Mouse (Mus musculus) G1E (cell line): ENCODE data around the gene Nfic. TPM values are rescaled to one million over a fixed set of nuclear protein-coding genes. Genes with fewer than 3 reads are reported as not detected.
A peak's percentile ranks its signal among the peaks of the same experiment; 100 is the strongest.

ENCODE experiments used
- ATAC-seq: 2 replicates; pipeline ENCODE4 v1.8.0; 2016; ENCODE audit warnings: mild to moderate bottlenecking; ENCODE audit not compliant: insufficient number of reproducible peaks, poor library complexity, low FRiP score, severe bottlenecking; ENCODE audit errors: extremely low read depth
- DNase-seq: peaks from one replicate; pipeline ENCODE4 v3.0.0; 2012; ENCODE audit warnings: low spot score
- H3K27me3 ChIP-seq: 2 replicates; pipeline ENCODE4 v1.6.1; 2012; ENCODE audit warnings: mild to moderate bottlenecking, low read length, inconsistent platforms; ENCODE audit not compliant: insufficient read depth
- H3K36me3 ChIP-seq: replicated peaks from 2 replicates; pipeline ENCODE3; 2012; ENCODE audit warnings: mild to moderate bottlenecking, inconsistent platforms
- H3K4me1 ChIP-seq: 2 replicates; pipeline ENCODE4 v1.6.1; 2012; ENCODE audit warnings: low read depth, low read length, inconsistent platforms, mixed read lengths; ENCODE audit not compliant: insufficient read depth
- H3K4me3 ChIP-seq: 2 replicates; pipeline ENCODE4 v1.5.1; 2012; ENCODE audit warnings: low read depth, mild to moderate bottlenecking, inconsistent platforms, low read length, moderate library complexity, mixed read lengths
- H3K9me3 ChIP-seq: replicated peaks from 2 replicates; pipeline ENCODE4 v1.6.1; 2012; ENCODE audit warnings: inconsistent platforms
- CTCF ChIP-seq: IDR thresholded peaks from 2 replicates; pipeline ENCODE4 v1.5.1; 2012; ENCODE audit warnings: low read depth, low read length, inconsistent platforms, mixed read lengths
- GATA1 ChIP-seq: IDR thresholded peaks from 2 replicates; pipeline ENCODE4 v1.6.1; 2012; ENCODE audit warnings: borderline replicate concordance, low read length, inconsistent platforms, mixed read lengths
- GATA2 ChIP-seq: IDR thresholded peaks from 2 replicates; pipeline ENCODE4 v1.6.1; 2012; ENCODE audit warnings: low read depth, low read length, inconsistent platforms, borderline replicate concordance
- POLR2AphosphoS5 ChIP-seq: IDR thresholded peaks from 2 replicates; pipeline ENCODE4 v1.6.1; 2012; ENCODE audit warnings: low read depth, low read length, inconsistent platforms; ENCODE audit not compliant: insufficient replicate concordance
- TAL1 ChIP-seq: conservative IDR thresholded peaks from 2 replicates; pipeline ENCODE4 v1.6.1; 2012; ENCODE audit warnings: low read depth, low read length, inconsistent platforms, mixed read lengths
- polyA plus RNA-seq: library from polyadenylated mRNA; stranded (reverse); fragments of >175 nt; gene quantifications from 2 replicates; pipeline ENCODE4 v1.2.3, GENCODE M21; 2012
- total RNA-seq, 2 experiments: library from RNA; stranded (forward) in 1 of 2; stranded (reverse) in 1 of 2; fragments of 200-1000 nt in 1 of 2; fragments of >200 nt in 1 of 2; fragmentation: Nextera tagmentation in 1 of 2; gene quantifications; 2 replicates each; pipeline ENCODE4 v1.2.3; 2014 to 2017

Gene Nfic
- total and polyA plus RNA-seq, 3 experiments = 0.66 to 16.1 (median 9.5) TPM

DNA sequence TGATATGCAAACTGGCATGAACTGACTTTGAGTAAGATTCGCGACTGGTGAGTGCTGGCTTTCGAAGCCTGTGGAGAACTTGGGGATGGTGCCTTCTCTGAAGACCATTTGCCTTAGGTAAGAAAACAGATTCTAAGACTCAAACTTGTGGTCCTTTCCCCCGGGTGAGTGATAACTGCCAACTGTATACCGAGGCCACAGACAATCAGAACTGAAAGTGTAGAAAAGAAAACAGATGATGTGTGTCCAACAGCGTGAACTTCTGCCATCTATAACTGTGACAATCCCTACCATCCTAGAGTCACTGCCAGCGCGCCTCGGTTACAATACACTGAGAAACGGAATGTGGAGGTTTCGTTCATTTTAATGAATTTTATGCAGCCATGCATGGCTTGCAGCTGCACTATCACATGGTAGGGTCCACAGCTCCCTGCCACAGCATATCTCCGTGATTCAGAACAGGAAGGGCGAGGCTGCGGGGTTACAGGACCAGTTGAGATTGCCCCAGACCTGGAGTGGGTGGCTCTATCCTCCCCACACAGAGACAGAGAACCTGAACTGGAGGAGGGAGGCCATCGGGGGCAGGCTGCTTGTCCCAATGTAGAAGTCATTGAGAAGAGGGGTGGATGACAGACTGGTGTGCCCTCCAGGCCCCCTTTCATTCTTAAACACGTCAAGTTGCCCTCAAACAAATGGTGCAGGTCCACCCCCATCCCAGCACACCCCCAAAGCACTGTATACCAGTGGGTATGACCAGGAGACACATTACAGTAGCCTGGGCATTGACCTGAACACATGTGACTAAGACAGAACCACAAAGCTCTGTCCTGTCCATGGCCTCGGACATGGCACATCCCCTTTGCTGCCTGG lies 42.2 kb upstream of the Nfic start:
- TF ChIP-seq GATA1 (no peak), POLR2AphosphoS5 (no peak), GATA2 (no peak), TAL1 (no peak), CTCF (no peak)
- no peaks in the 10 kb centered on the region for H3K27me3 ChIP-seq
- peaks cover 83% of the 10 kb centered on the region for H3K4me1 ChIP-seq
- peaks cover 62% of the 10 kb centered on the region for H3K36me3 ChIP-seq
- H3K4me3 ChIP-seq = peak overlapping the region; percentile 97; the same call in 1 of the 2 replicates
- DNase-seq (peak; percentile 70), ATAC-seq (peak; percentile 57)
- H3K9me3 ChIP-seq = no peaks in the 10 kb centered on the region

- Histone ChIP-seq H3K4me3 (peak overlapping the region; percentile 97; the same call in 1 of the 2 replicates), H3K27me3 (no peaks in the 10 kb centered on the region), H3K9me3 (no peaks in the 10 kb centered on the region), H3K4me1 (peaks cover 83% of the 10 kb centered on the region), H3K36me3 (peaks cover 62% of the 10 kb centered on the region)
- DNase-seq (no peak), ATAC-seq (no peak)
- TF ChIP-seq GATA1 (no peak), TAL1 (no peak), POLR2AphosphoS5 (no peak), CTCF (no peak)
Observed at GRCm38 (mm10) chr10:81496969-81497368, 41.5 kb upstream of the Nfic start.

GRCm38 (mm10) chr10:81496264-81496901 lies 40.9 kb upstream of the Nfic start, which contains the start of gene Ncln:
Ncln (minus strand) TSS chr10:81496392.
- no peaks in the 10 kb centered on the region for H3K9me3 ChIP-seq
- peak within 1 kb of the TSS; percentile 97 for H3K4me3 ChIP-seq
- H3K4me1 ChIP-seq = peaks cover 82% of the 10 kb centered on the region
- no peaks in the 10 kb centered on the region for H3K27me3 ChIP-seq
- ATAC-seq (peak; percentile 84), DNase-seq (peak; percentile 90)
- TF ChIP-seq POLR2AphosphoS5 (no peak), GATA1 (no peak), GATA2 (no peak), CTCF (no peak), TAL1 (no peak)
- peaks cover 62% of the 10 kb centered on the region for H3K36me3 ChIP-seq

- Histone ChIP-seq H3K27me3 (no peaks in the 10 kb centered on the region), H3K4me1 (peaks cover 86% of the 10 kb centered on the region), H3K4me3 (peak overlapping the region; percentile 97), H3K9me3 (no peaks in the 10 kb centered on the region), H3K36me3 (peaks cover 64% of the 10 kb centered on the region)
- TF ChIP-seq POLR2AphosphoS5 = no peak
- no peak for TF ChIP-seq TAL1
- no peak for DNase-seq
- ATAC-seq = no peak
Observed at GRCm38 (mm10) chr10:81495616-81496263, 40.3 kb upstream of the Nfic start.

GRCm38 (mm10) chr10:81495151-81495550 lies 39.7 kb upstream of the Nfic start:
- no peak for TF ChIP-seq TAL1
- TF ChIP-seq POLR2AphosphoS5 = no peak
- no peak for TF ChIP-seq GATA2
- no peak for TF ChIP-seq GATA1
- Histone ChIP-seq H3K36me3 (peaks cover 65% of the 10 kb centered on the region), H3K4me3 (peak overlapping the region; percentile 97), H3K9me3 (no peaks in the 10 kb centered on the region), H3K27me3 (no peaks in the 10 kb centered on the region), H3K4me1 (peaks cover 84% of the 10 kb centered on the region)
- ATAC-seq = no peak
- DNase-seq = no peak
